17 mouse cellular contexts compared by ENCODE assay signal in the genomic region with DNA sequence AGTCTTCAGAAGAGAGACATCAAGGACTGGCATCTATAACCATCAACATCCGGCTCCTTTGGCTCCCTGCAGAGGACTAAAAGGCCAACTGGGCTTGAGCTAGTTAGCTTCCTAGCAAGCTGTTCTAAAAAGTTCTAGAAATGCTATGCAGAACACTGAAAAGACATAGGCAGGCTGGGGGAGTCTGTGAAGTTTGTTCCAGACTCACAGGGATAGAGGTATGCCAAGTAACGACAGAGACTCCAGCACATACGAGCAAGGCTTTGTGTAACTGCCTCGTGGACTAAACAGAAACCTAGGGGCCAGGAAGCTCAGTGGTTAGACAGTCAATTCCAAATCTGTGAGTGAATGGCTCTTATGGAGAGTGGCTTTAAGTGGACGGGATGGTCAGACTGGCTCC.
DNase-seq lines count a peak whose midpoint lies in the region; ATAC-seq and TF ChIP-seq lines count a peak whose summit lies in the region.
"Had no signal": no experiment of that assay in that cellular context is flagged by ENCODE, and none has a peak within 500 bp of the region (broad histone marks: within the 10 kb centered on the region; RNA-seq: fewer than 3 reads in every experiment).

No protein-coding gene starts in this region.

- no peak overlapping the region for H3K9ac ChIP-seq in lung, embryonic 15.5 days
- H3K9ac ChIP-seq: liver, embryonic 14.5 days had no signal

- peak; percentile 35 for ATAC-seq in frontal cortex, adult (ENCODE audit: low TSS enrichment)
- no peak for ATAC-seq in lung, embryonic 15.5 days (ENCODE audit: borderline replicate concordance, extremely low read depth, low FRiP score, low TSS enrichment)

- 72% methylated on average over 5 of the region's 5 CpGs for WGBS in lung, embryonic 15.5 days
- WGBS in lung, adult 2 months = 64% methylated on average over 5 of the region's 5 CpGs
- WGBS in embryonic facial prominence, embryonic 10.5 days = 86% methylated on average over 5 of the region's 5 CpGs
- WGBS in cerebellum, adult 2 months = 60% methylated on average over 5 of the region's 5 CpGs

- TF ChIP-seq CTCF in layer of hippocampus, adult 2 months (conservative IDR thresholded peaks at IDR 0.05) = no peak
- TF ChIP-seq CTCF in lung, adult 2 months (IDR thresholded peaks at IDR 0.05; ENCODE audit: insufficient read depth, low read length) = no peak
- TF ChIP-seq CTCF in cerebellum, adult 2 months (IDR thresholded peaks at IDR 0.05; ENCODE audit: borderline replicate concordance, insufficient read depth, low read depth, low read length) = no peak

- no peaks in the 10 kb centered on the region for H3K9me3 ChIP-seq in lung, embryonic 15.5 days
- no peaks in the 10 kb centered on the region for H3K9me3 ChIP-seq in embryonic facial prominence, embryonic 10.5 days
- H3K9me3 ChIP-seq: midbrain, embryonic 15.5 days; neural tube, embryonic 13.5 days had no signal

- no peak for TF ChIP-seq POLR2A in lung, adult 2 months (IDR thresholded peaks at IDR 0.05; ENCODE audit: borderline replicate concordance, extremely low read depth, low read depth, low read length)
- TF ChIP-seq POLR2A in cerebellum, adult 2 months (IDR thresholded peaks at IDR 0.05; ENCODE audit: borderline replicate concordance, insufficient read depth, low read length) = no peak

- peaks cover 21% of the 10 kb centered on the region for H3K4me1 ChIP-seq in lung, embryonic 15.5 days
- 0 out of 2 replicates have a peak, but pooled peaks cover 4% of the 10 kb centered on the region for H3K4me1 ChIP-seq in lung, adult 2 months (ENCODE audit: control insufficient read depth, insufficient read depth, low read length)
- peaks cover 39% of the 10 kb centered on the region for H3K4me1 ChIP-seq in embryonic facial prominence, embryonic 10.5 days
- H3K4me1 ChIP-seq in cerebellum, adult 2 months (ENCODE audit: control insufficient read depth, insufficient read depth, low read length) = peaks cover 19% of the 10 kb centered on the region

- peak overlapping the region; percentile 85 for H3K27ac ChIP-seq in layer of hippocampus, adult 2 months
- H3K27ac ChIP-seq in lung, embryonic 15.5 days = peak overlapping the region; percentile 56
- peak overlapping the region; percentile 75; the same call in 1 of the 2 replicates for H3K27ac ChIP-seq in embryonic facial prominence, embryonic 10.5 days (replicated peaks)
- no peak overlapping the region for H3K27ac ChIP-seq in cerebellum, adult 2 months (ENCODE audit: insufficient read depth, low read length)
- H3K27ac ChIP-seq: liver, embryonic 14.5 days had no signal

- H3K36me3 ChIP-seq in lung, embryonic 15.5 days = no peaks in the 10 kb centered on the region
- H3K36me3 ChIP-seq in embryonic facial prominence, embryonic 10.5 days (replicated peaks) = no peaks in the 10 kb centered on the region
- H3K36me3 ChIP-seq: midbrain, embryonic 15.5 days; neural tube, embryonic 13.5 days had no signal

- DNase-seq in frontal cortex, postnatal 25 days (ENCODE audit: low spot score in 2 of 2) = no peak
- DNase-seq in layer of hippocampus, adult 2 months (ENCODE audit: low spot score in 2 of 2) = no peak
- no peak for DNase-seq in layer of hippocampus, adult 18-20 months (ENCODE audit: low spot score in 2 of 2)
- DNase-seq in lung, adult 2 months = no peak
- no peak for DNase-seq in embryonic facial prominence, embryonic 10.5 days (ENCODE audit: low spot score)
- no peak for DNase-seq in cerebellum, adult 2 months
- DNase-seq: adrenal gland, postnatal 14 days; cerebellum, adult 9-11 months; gastrocnemius, postnatal 10 days; kidney, adult 9 months; thymus, postnatal 25 days had no signal

- H3K27me3 ChIP-seq in lung, embryonic 15.5 days = no peaks in the 10 kb centered on the region
- peaks cover 2% of the 10 kb centered on the region; the same call in 1 of the 2 replicates for H3K27me3 ChIP-seq in embryonic facial prominence, embryonic 10.5 days (replicated peaks; ENCODE audit: low read depth, poor library complexity, severe bottlenecking)
- no peaks in the 10 kb centered on the region for H3K27me3 ChIP-seq in cerebellum, adult 2 months (ENCODE audit: control insufficient read depth, insufficient read depth, low read length)
- H3K27me3 ChIP-seq: midbrain, embryonic 15.5 days; neural tube, embryonic 13.5 days had no signal

- H3K4me2 ChIP-seq in lung, embryonic 15.5 days = no peak overlapping the region
- H3K4me2 ChIP-seq: midbrain, embryonic 15.5 days; neural tube, embryonic 13.5 days had no signal

- no peak overlapping the region for H3K4me3 ChIP-seq in layer of hippocampus, adult 2 months
- H3K4me3 ChIP-seq in lung, embryonic 15.5 days = no peak overlapping the region
- H3K4me3 ChIP-seq in lung, adult 2 months (replicated peaks; ENCODE audit: extremely low read depth, low read depth, low read length) = no peak overlapping the region
- H3K4me3 ChIP-seq in embryonic facial prominence, embryonic 10.5 days = no peak overlapping the region
- H3K4me3 ChIP-seq in cerebellum, adult 2 months (replicated peaks; ENCODE audit: insufficient read depth, low read depth, low read length) = no peak overlapping the region
- H3K4me3 ChIP-seq: megakaryocyte, embryonic 14.5 days; midbrain, embryonic 15.5 days; neural tube, embryonic 13.5 days had no signal
